Mouse (Mus musculus) 416B (cell line): ENCODE measurements around the gene Mindy3.

Source experiments
- DNase-seq: peaks from one replicate; pipeline ENCODE4 v3.0.0; 2011; ENCODE audit warnings: low read depth

Mindy3 gene

GRCm38 (mm10) chr2:12301431-12302170 lies 117.7 kb downstream of the Mindy3 start, which contains the start of gene Itga8:
Gene Itga8, minus strand, starts transcription at chr2:12301922.
- DNase-seq = peak; percentile 22

DNA sequence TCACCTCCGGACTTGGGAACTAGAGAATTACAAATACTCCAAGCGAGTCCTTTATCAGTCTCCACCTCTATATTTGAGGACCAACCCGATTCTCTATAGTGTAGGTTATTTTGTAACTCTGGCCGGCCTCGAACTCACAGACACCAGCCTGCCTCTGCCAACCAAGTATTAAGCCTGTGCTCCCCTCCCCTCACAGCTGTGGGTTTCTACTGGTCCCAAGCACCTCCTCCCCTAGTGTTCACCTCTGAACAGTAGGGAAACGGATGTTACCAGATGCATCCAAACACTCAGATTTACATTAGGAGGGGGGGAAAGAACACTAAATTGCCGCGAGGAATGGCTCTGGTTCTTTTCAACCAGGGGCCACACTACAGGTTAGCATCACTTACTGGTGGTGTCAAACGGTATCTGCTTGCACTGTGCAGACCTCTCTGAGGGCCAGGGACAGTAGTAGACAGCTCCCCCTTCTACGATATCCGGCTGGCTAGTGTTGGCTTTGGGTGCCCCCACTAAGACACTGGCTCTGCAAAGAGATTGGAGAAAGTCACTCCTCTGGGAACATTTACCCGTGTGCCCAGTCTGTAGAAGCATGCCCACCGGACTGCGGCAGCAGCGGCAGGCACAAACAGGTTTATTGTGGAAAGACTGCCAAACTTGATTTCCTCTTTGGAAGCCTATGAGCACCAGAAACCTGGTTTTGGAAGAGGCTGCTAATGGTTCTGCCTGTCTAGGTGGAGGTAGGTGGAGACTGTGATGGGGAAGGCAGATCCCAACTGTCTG lies 118.6 kb downstream of the Mindy3 start:
- no peak for DNase-seq

- DNase-seq = no peak
Measured at GRCm38 (mm10) chr2:12297287-12297686, 122.0 kb downstream of the Mindy3 start.
